Mouse (Mus musculus) spleen, adult 2 months (tissue): ENCODE data around the gene Tenm2. TPM values are rescaled to one million over a fixed set of nuclear protein-coding genes. Genes with fewer than 3 reads are reported as not detected.

Experiments used
- DNase-seq, 2 experiments: peaks; one replicate each; pipeline versions ENCODE4 v3.0.0 to v3.0.0-alpha.2; 2012 to 2021; ENCODE audit warnings: low spot score in 2 of 2, low read depth in 1 of 2
- H3K27ac ChIP-seq: fragments of 200-500 bp; 2 replicates; pipeline ENCODE4 v1.5.1; 2012; ENCODE audit warnings: low read length, inconsistent platforms; ENCODE audit not compliant: insufficient read depth
- H3K27me3 ChIP-seq: fragments of 200-500 bp; 2 replicates; pipeline ENCODE4 v1.6.1; 2012; ENCODE audit warnings: mild to moderate bottlenecking, moderate library complexity, low read length, inconsistent platforms; ENCODE audit not compliant: control insufficient read depth, insufficient read depth
- H3K36me3 ChIP-seq: fragments of 200-500 bp; 2 replicates; pipeline ENCODE4 v1.6.1; 2012; ENCODE audit warnings: mild to moderate bottlenecking, low read length, inconsistent platforms; ENCODE audit not compliant: control insufficient read depth, insufficient read depth
- H3K4me1 ChIP-seq: fragments of 200-500 bp; 2 replicates; pipeline ENCODE4 v1.6.1; 2011; ENCODE audit warnings: inconsistent platforms; ENCODE audit not compliant: control insufficient read depth, insufficient read depth, insufficient read length
- H3K4me3 ChIP-seq: fragments of 200-500 bp; 2 replicates; pipeline ENCODE4 v1.5.1; 2011; ENCODE audit warnings: mild to moderate bottlenecking, inconsistent platforms; ENCODE audit not compliant: insufficient read depth, insufficient read length; ENCODE audit errors: extremely low read depth
- CTCF ChIP-seq: fragments of 200-500 bp; IDR thresholded peaks from 2 replicates; pipeline ENCODE4 v1.5.1; 2011; ENCODE audit warnings: mild to moderate bottlenecking, inconsistent platforms; ENCODE audit not compliant: insufficient read depth, insufficient read length, insufficient replicate concordance; ENCODE audit errors: extremely low read depth
- POLR2A ChIP-seq: fragments of 200-500 bp; IDR thresholded peaks from 2 replicates; pipeline ENCODE4 v1.6.1; 2011; ENCODE audit warnings: low read depth, low read length, inconsistent platforms
- WGBS: fragments of 180-500 bp; shearing (Covaris S2); methylation state at CpG from one replicate; pipeline ENCODE4 v1.1.7; 2018; 5-methylcytosine and 5-hydroxymethylcytosine counted together
- polyA plus RNA-seq: library from polyadenylated mRNA; depleted of rRNA; stranded (reverse); fragments of >200 nt; gene quantifications from 2 replicates; pipeline ENCODE4 v1.2.3, GENCODE M21; 2012

Tenm2 gene
- polyA plus RNA-seq, 1 experiment: 0.06 TPM

DNA sequence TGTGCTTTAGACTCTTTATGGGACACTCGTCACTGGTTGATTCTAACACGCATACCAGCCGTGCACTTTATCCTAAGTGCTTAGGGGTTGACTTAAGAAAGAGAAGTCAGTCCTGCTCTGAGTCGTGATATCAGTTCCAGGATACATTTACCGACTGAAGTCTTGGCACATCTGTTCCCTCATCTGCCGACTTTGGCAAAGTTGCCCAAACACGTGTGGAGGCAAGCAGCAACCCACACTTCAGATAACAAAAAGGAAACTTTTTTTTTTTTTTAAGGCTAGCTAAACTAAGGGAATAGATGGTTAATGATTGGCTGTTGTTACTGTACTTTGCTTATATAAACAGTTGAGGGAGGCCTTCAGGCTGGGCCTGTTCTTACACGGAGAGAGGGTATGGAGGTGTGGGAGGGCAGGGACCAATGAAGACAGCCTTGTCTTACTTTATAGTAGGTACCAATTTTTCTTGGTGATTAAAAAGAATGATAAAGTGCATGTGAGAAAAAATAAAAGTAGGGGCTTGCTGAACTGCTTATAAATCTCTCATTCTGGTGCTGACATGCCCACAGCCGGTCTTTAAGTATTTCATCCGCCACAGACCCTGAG is 930.3 kb downstream of the Tenm2 start:
- no peak for DNase-seq
- no peaks in the 10 kb centered on the region for H3K36me3 ChIP-seq

DNA sequence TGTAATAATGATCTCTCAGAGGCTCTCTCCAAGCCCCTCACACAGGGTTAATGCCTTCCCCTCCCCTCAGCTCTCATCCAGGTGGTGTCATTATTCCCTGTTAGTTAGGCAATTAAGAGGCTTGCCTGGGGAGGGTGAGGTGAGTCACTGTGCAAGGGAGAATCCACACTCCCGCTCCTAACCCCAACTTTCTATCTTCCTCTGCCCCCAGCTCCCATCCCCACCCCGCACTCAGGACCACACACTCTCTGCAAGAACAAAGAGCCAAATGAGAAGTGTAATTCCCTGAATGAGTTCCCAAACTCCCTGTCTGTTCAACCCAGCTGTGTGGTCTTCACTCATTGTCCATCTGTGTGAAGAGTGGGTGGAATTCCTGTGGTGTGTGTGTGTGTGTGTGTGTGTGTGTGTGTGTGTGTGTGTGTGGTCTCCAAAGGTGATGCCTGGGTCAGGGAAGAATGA is 932.8 kb downstream of the Tenm2 start:
- TF ChIP-seq POLR2A (no peak), CTCF (no peak)
- H3K27ac ChIP-seq: no peak overlapping the region
- H3K27me3 ChIP-seq: no peaks in the 10 kb centered on the region
- DNase-seq: no peak
- no peak overlapping the region for H3K4me3 ChIP-seq
- no peaks in the 10 kb centered on the region for H3K4me1 ChIP-seq
- 81% methylated on average over 2 of the region's 2 CpGs for WGBS
- H3K36me3 ChIP-seq: no peaks in the 10 kb centered on the region

More for the DNA sequence above, 930.3 kb downstream of the Tenm2 start:
- Histone ChIP-seq H3K4me1 (no peaks in the 10 kb centered on the region), H3K27ac (no peak overlapping the region), H3K4me3 (no peak overlapping the region), H3K27me3 (no peaks in the 10 kb centered on the region)
- WGBS: 86% methylated on average over 10 of the region's 10 CpGs
- TF ChIP-seq CTCF: no peak
- TF ChIP-seq POLR2A: no peak

DNA sequence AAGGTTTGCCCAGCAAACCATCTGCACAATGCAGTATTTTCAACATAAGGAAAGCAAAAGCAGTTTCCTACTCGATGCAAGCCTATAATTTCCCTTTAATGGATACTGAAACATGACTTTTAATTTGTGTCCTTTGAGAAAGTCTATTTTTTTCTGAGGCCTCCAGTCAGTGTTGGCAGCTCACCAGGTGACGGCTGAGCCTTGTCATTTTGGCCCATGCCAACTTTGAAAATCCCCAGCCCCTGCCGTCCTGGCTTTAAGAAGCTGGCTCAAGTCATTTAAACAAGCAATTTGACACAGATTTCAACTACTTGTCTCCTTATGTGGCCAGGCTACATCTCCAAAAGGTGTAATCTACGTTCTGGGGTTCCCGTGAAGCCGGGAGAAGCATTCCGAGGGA is 933.7 kb downstream of the Tenm2 start:
- Histone ChIP-seq H3K27ac (no peak overlapping the region), H3K27me3 (no peaks in the 10 kb centered on the region), H3K4me1 (no peaks in the 10 kb centered on the region), H3K4me3 (no peak overlapping the region), H3K36me3 (no peaks in the 10 kb centered on the region)
- no peak for DNase-seq
- TF ChIP-seq CTCF: no peak
- no peak for TF ChIP-seq POLR2A
- WGBS: 82% methylated on average over 7 of the region's 7 CpGs

DNA sequence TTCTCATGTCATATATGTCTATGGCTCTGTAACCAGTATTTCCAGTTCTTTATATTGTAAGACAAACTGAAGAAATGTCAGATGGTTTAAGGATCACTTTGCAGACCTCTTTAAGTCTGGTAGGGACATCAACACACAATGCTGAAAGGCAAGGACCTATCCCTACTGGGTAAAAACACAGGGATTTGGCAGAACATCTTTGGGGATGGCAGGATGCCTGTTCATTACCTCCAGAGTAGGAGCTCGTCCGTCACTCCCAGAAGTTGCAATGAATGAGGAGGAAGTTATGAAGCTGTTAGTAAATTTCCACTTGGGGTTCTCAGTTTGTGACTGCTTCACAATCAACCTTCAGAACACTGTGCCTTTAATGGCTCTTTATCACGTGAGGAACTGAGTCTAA is 939.2 kb downstream of the Tenm2 start:
- Histone ChIP-seq H3K4me3 (no peak overlapping the region), H3K27ac (no peak overlapping the region), H3K27me3 (no peaks in the 10 kb centered on the region), H3K4me1 (no peaks in the 10 kb centered on the region), H3K36me3 (no peaks in the 10 kb centered on the region)
- TF ChIP-seq POLR2A: no peak
- TF ChIP-seq CTCF: no peak
- 65% methylated on average over 3 of the region's 3 CpGs for WGBS
- no peak for DNase-seq

DNA sequence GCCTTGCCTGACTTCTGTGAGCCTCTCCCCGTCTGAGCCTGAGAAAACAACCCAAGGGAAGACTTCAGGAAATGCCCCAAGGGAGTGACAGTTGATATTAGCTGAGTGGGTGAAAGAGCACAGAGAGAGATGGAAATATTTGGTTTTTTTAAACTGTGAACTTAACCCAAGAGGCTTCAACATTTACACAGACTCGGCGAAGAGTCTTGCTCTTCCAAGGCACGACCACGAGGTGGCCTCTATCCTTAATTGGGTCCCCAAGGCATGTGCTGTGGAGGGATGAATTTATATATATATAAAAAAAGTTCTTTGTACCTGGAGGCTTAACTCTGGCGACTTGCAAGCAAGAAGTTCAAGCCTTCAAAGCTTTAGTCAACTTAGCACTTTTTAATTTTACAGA is 943.6 kb downstream of the Tenm2 start:
- H3K27me3 ChIP-seq: no peaks in the 10 kb centered on the region
- no peaks in the 10 kb centered on the region for H3K4me1 ChIP-seq
- no peak overlapping the region for H3K4me3 ChIP-seq
- no peak for DNase-seq
- TF ChIP-seq POLR2A (no peak), CTCF (no peak)
- no peaks in the 10 kb centered on the region for H3K36me3 ChIP-seq
- no peak overlapping the region for H3K27ac ChIP-seq
- WGBS: 39% methylated on average over 6 of the region's 6 CpGs

DNA sequence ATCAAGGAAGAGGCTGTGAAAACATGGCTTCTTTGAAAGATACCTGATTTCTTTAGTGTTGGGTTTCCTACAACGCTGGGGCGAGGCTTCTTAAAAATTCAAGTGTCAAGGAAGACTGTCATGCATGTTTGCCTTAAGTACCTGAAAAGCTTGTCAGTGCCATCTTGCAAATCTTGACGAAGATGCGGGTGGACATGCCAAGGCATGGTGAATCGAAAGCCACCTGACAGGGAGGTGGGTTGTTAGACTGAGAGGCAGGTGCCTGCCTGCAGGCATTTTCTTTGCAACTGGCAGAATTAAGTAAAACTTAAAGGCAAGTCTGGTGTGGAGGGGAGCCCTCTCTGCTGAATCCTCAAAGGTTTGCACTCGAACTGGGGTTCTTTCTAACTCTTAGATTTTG is 949.5 kb downstream of the Tenm2 start:
- Histone ChIP-seq H3K36me3 (no peaks in the 10 kb centered on the region), H3K27me3 (no peaks in the 10 kb centered on the region), H3K4me3 (no peak overlapping the region), H3K4me1 (no peaks in the 10 kb centered on the region), H3K27ac (no peak overlapping the region)
- WGBS: 80% methylated on average over 6 of the region's 6 CpGs
- TF ChIP-seq CTCF (no peak), POLR2A (no peak)
- DNase-seq: no peak

DNA sequence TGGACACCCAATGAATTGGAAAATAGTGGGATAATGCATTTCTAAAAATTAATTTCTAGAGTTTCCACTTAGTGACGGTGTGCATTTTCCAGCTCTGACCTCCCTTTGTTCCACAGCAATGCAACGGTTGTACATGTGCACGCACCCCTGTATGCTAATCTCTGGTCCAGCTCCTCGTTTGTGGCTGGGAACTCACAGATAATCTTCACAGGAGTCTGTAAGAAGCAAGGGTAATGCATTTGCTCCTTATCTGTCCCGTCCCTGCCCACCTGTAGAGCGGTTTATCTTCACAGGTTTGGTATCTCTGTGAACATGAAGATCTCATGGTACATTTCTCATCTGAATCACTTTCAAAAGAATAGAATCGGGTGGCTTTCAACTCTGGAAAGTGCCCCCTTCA is 955.2 kb downstream of the Tenm2 start:
- Histone ChIP-seq H3K27me3 (no peaks in the 10 kb centered on the region), H3K4me1 (no peaks in the 10 kb centered on the region), H3K27ac (no peak overlapping the region), H3K36me3 (no peaks in the 10 kb centered on the region), H3K4me3 (no peak overlapping the region)
- no peak for DNase-seq
- TF ChIP-seq POLR2A (no peak), CTCF (no peak)
- WGBS: 87% methylated on average over 7 of the region's 7 CpGs

DNA sequence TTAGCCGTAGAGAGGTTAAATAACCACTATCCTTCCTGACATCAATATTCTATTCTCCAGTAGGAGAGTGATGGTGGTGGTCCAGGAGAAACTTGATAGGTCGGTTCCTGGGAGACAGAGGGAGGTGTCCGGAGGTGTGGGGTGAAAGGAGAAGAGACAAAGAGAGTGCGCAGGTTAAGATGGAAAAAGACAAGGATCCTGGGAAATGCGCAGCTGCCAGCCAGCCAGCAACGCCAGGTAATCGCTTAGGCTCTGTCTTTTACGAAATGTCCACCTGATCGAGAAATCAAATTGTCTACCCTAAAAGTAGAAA is 957.9 kb downstream of the Tenm2 start:
- DNase-seq: no peak
- H3K4me3 ChIP-seq: no peak overlapping the region
- TF ChIP-seq CTCF: no peak
- TF ChIP-seq POLR2A: no peak
- no peak overlapping the region for H3K27ac ChIP-seq
- WGBS: 90% methylated on average over 9 of the region's 9 CpGs
- no peaks in the 10 kb centered on the region for H3K27me3 ChIP-seq
- no peaks in the 10 kb centered on the region for H3K4me1 ChIP-seq
- no peaks in the 10 kb centered on the region for H3K36me3 ChIP-seq
